Mouse (Mus musculus): ENCODE data around the gene Clec3a.

Clec3a gene

DNA sequence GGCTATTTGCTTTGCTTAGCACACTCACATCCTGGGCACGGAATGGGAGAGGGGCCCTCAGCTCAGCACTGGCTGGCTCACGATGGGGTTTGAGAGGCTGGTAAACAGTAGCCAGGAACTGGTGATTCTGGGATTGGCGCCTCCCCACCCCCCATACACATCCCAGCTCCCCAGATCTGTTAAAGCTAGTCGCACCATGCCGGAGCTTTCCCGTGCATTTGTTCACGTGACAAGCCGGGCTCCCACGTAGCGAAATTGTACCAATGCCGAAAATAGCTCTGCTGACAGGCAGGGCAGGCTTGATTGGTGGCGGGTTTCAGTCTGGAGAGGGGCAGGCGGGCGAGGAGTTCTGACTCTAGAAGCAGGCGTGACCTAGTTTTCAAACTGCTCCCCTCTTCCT lies 38.1 kb downstream of the Clec3a start:
- no peak for DNase-seq (ENCODE audit: low spot score in 2 of 2)

DNA sequence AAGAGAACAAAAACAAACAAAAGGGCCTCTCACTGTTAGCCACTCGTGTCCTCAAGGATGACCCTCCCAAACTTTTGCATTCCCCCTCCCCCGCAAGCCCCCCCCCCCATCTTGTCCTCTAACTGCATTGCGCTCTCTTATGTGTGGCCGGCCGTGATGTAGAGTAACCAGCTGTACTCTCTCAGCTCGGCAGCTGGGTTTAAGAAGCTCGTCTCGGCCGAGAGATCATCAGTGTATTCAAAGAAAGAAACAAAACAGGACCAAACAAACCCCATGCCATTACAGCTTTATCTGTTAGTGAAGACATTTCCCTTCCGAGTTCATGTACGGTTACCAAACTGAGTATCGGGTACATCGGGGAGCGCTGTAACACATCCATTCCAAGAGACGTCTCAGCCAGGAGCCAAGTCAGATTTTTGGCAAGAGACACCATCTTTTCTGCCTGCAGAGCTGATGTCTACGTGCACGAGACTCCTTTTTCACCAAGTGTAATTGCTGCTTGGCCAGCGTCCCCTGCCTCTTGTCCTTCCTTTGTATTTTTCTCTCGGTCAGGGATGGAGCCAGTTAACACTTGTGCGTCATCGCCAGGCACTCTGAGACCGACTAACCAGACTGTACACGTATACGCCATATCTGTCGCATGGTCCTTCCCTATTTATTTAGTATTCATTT lies 40.4 kb downstream of the Clec3a start:
- DNase-seq (ENCODE audit: low spot score in 2 of 2), result no peak

DNA sequence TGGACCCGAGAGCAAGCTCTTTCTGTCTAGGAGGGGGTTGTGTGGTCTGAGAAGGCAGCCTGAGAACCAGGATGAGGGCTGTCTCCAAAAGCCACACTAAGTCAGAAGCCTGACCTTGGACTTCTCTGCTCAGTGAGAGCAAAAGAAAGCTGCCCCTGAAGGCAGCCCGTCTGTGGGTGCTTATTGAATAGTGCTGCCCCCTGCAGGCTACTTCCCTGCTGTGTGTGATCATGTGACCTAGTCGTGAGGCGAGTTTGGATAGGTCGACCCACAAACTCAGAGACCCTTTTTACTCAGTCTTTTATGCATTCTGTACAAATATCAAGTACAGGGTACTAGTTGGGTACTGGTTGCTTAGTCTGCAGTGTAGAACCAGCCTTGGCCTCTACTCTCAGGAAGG lies 42.7 kb downstream of the Clec3a start:
- DNase-seq (ENCODE audit: low spot score in 2 of 2), result peak in 1 of 2 experiments; percentile 26

DNA sequence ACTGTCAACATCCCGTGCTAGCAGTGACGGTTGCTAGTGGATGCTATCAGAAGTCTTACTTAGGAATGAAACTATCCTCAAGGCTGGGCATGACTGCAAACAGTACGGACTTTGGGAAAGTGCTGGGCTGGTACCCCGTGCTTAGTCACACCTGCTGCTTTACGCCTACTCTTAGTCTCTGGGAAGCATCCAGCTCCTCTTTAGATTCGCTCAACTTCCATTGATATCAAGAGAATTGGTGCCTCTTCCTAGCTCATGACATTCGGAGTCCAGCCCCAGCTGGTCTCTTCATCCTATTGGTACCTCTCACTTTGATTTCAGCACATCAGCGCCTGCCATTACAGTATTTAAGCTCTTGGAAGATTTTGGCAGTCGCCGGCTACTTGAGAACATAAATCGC lies 44.7 kb downstream of the Clec3a start:
- DNase-seq (ENCODE audit: low spot score in 2 of 2), result no peak

DNA sequence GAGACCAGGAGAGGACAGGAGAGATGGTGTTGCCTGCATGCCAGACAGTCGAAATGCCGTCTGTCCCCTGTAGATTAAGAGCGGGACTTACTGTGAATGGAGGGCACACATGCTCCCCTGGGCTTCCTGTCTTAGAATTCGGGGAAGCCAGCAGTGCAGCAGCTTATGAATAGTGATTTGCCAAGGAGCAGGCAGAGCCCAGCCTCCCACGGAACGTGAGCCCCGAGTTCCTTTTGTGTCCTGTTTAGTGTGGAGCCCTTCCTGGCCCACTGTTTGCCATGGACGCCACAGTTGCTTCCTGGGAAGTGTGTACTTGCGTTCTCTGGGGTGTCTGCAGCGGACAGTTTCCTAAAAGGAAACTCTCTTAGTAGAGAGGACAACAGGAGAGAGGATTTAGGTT lies 45.4 kb downstream of the Clec3a start:
- no peak for DNase-seq (ENCODE audit: low spot score in 2 of 2)

DNA sequence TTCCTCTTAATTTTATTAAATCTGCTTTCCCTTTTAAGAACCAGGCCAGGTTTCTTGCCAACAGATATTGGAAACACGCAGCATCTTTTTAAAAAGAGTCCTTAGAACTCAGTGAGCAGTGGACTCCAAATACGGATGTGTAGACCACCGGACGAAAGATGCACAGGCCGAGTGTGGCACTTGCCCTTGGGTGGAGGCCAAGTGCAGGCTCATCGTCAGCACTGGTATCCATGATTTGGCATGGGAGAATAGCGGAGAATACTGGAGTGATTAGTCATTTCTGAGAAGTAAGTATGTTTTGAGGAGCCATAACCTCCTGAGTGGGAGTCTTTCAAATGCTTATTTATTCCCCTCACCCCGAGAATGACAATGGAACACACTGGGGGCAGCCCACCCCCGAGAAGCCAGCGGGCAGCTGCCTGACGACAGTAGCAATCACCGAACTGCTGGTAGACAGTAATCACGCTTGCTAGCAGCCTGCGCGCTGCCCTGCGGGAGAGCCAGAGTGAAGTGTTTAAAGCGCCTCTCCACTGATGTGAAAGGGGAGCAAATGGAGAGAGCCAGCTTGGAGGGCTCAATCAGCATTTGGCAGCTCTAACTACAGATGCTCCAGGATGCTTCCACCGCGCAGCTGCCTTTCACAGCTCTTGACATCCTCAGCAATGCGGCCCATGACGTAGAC lies 50.8 kb downstream of the Clec3a start:
- no peak for DNase-seq (ENCODE audit: low spot score in 2 of 2)

DNA sequence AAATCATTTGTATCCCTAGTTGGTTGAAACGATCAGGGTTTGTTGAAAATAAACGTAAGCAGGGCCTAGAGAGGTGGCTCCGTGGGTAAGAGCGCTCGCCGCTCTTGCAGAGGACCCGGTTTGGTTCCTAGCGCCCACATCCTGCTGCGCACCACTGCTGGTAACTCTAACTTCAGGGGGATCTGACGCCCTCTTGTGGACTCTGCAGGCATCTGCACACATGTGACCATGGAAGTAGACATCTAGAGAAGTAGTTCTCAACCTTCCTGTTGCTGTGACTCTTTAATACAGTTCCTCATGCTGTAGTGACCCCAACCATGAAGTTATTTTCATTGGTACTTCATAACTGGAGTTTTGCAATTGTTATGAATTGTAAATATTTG lies 51.3 kb downstream of the Clec3a start:
- no peak for DNase-seq (ENCODE audit: low spot score in 2 of 2)

DNA sequence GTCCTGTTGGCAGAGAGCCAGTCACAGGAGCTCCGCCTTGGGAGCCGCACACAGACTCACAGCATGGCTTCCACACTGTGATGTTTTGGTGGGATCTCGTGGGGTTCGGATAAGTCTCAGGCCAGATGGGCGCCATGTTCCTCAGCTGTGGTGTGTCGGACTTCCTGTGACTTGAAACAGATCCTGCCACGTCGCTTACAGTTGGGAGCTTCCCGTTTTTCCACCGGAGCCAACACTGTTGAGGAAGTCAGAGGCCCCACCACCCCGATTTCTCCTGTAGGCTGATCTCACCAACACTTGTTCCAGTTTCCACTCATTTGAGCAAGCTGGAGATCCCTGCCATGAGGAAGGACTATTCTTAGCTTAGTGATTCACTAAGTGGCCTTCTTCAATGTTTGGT lies 55.7 kb downstream of the Clec3a start:
- no peak for DNase-seq (ENCODE audit: low spot score in 2 of 2)

Measured in spleen, postnatal 10 days (tissue).